Mouse (Mus musculus): ENCODE measurements around the gene Pde10a.

The Pde10a gene

GRCm38 (mm10) chr17:8525225-8525721 lies at the start of gene Pde10a:
Pde10a (plus strand) TSS chr17:8525372.
- no peak for DNase-seq (ENCODE audit: low read depth, low spot score)

DNA sequence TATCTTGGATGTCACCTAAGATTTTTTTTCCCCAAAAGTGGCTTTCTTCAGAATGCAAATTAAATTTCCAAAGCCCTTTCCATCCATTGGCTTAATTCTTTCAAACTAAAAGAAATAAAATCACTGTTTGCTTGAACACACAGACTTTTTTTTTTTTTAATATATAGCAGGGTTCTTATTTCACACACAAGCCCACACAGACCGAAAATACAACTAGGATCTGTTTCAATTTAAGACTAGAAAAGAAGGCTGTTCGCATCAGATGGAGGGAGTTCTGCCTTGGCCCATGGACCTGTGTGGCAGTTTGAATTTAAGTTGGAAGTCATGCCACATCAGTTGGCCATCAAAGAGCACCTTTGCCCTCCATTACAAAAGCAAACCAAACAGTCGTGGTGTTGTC lies 46.6 kb upstream of the Pde10a start:
- no peak for DNase-seq (ENCODE audit: low read depth, low spot score)

GRCm38 (mm10) chr17:8479493-8480128 lies 45.6 kb upstream of the Pde10a start:
- no peak for DNase-seq (ENCODE audit: low read depth, low spot score)

DNA sequence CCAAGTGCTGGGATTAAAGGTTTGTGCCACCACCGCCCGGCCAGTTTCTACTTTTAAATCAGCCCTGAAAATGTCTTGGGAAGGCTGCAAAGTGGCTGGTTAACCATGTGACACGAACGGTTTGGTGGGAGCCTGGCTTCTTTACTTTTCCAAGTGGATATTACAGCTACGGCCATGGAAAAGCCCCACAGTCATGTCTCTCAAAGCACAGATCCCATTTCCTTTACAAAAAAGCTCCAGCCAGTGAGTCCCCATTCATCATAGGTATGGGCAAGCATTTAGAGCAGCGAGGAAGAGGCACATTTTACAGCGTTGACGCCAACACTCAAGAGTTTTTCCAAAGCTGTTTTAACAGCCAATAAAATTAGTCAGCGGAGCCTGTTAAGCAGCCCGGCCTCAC lies 43.4 kb upstream of the Pde10a start:
- no peak for DNase-seq (ENCODE audit: low read depth, low spot score)

- DNase-seq (ENCODE audit: low read depth, low spot score), result no peak
Observed at GRCm38 (mm10) chr17:8482876-8483275, 42.3 kb upstream of the Pde10a start.

DNA sequence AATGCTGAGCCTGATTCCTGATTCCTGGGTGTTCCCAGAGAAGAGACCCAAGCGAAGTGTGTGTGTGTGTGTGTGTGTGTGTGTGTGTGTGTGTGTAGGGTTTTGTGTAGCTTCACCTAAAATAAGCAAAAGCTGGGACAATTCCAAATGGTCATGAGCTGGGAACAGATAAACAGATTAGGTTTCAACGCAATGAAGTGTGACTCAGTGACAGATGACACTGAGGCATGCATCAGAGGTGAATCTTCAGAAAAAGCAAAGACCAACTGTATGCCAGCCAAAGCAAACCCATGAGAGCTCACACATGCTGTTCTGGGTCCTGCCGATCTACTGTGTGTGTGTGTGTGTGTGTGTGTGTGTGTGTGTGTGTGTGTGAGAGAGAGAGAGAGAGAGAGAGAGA lies 40.9 kb upstream of the Pde10a start:
- no peak for DNase-seq (ENCODE audit: low read depth, low spot score)

GRCm38 (mm10) chr17:8485146-8485545 lies 40.0 kb upstream of the Pde10a start:
- DNase-seq (ENCODE audit: low read depth, low spot score), result no peak

- no peak for DNase-seq (ENCODE audit: low read depth, low spot score)
Observed at GRCm38 (mm10) chr17:8487824-8488223, 37.3 kb upstream of the Pde10a start.

- DNase-seq (ENCODE audit: low read depth, low spot score), result no peak
Observed at GRCm38 (mm10) chr17:8490971-8491370, 34.2 kb upstream of the Pde10a start.

- peak; percentile 10 for DNase-seq (ENCODE audit: low read depth, low spot score)
Observed at GRCm38 (mm10) chr17:8493461-8493860, 31.7 kb upstream of the Pde10a start.

- no peak for DNase-seq (ENCODE audit: low read depth, low spot score)
Observed at GRCm38 (mm10) chr17:8498151-8498550, 27.0 kb upstream of the Pde10a start.

GRCm38 (mm10) chr17:8498655-8499054 lies 26.5 kb upstream of the Pde10a start:
- no peak for DNase-seq (ENCODE audit: low read depth, low spot score)

DNA sequence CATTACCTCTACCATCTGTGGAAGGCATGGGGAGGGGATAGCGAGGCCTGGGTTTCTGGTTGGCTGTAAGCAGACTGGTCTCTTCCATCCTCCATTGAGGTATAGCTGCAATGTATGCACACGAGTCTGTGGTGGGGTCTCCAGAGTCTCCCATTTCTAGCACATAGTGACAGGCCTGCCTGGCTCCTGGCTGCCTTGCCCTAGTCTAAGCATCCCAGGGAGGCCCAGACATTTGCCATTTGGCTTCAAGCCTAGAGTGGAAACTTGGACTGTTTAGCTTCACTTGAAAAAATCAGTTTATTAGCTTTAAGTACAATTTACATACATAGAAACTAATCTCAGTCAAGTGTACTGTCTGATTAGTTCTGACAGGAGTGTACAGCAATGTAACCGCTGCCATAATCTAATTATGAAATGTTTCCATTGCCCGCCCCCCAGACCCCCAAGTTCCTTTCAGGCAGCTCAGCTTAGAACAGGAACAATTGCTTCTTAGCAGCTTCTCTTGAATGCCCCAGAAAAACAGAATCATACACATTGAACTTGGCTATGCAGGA lies 25.5 kb upstream of the Pde10a start:
- DNase-seq (ENCODE audit: low read depth, low spot score), result no peak

GRCm38 (mm10) chr17:8504381-8504780 lies 20.8 kb upstream of the Pde10a start:
- DNase-seq (ENCODE audit: low read depth, low spot score), result no peak

- peak; percentile 49 for DNase-seq (ENCODE audit: low read depth, low spot score)
Observed at GRCm38 (mm10) chr17:8505669-8506426, 19.3 kb upstream of the Pde10a start.

DNA sequence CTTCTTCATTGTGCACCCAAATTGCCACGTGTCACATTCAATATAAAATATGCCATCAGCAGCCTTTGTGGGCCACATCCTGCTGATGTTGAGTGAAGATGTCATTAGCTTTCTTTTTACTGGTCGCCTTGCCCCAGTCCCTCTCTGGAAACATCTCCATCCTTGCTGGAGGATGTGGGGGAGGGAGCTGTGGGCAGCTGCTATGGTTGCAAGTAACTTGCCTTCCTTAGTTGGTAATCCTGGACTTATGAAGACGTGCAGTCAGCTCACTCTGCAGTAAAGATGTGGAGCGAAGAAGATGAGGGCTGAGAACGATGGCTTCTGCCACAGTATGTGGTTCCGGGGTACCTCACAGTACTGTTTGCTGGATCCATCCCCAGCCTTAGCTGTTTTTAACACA lies 18.4 kb upstream of the Pde10a start:
- no peak for DNase-seq (ENCODE audit: low read depth, low spot score)

- no peak for DNase-seq (ENCODE audit: low read depth, low spot score)
Observed at GRCm38 (mm10) chr17:8507654-8508053, 17.5 kb upstream of the Pde10a start.

- no peak for DNase-seq (ENCODE audit: low read depth, low spot score)
Observed at GRCm38 (mm10) chr17:8508305-8509141, 16.6 kb upstream of the Pde10a start.

DNA sequence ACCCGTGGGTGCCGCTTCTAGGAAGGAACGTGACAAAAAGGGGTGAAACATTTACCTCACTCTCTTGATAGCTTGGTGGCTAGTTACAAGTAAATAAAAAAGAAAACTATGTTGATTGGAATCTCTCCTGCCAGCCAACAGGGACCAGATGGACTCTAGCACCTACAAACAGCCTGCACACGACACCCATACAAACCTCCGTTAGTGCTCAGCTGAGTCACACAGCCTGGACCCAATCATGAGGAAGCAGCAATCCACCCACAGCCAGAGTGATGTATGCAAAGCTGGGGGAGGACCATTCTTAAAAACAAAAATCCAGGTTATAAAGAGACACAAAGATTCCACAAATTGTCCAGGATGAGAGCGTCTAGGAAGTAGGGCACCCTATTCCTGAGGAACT lies 9.2 kb upstream of the Pde10a start:
- DNase-seq (ENCODE audit: low read depth, low spot score), result no peak

DNA sequence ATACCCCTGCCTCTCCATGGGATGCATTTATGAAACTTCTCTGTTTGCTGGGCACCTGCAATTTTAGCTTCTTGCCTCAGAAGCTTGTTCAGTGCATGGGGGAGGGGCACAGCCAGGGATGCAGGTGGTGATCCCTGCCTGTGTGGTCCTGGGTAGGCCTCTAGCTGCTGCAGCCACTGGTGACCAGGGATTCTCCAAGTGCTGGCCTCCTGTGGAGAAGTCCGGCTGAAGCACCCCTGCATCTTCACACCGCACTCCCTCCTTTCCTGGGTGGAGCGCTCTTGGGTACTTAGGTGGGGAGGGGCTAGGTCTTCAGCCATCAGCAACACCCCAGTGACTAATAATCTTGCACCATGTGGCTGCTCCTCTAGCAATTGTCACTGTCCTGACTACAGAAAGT lies 1.2 kb upstream of the Pde10a start:
- no peak for DNase-seq (ENCODE audit: low read depth, low spot score)

DNA sequence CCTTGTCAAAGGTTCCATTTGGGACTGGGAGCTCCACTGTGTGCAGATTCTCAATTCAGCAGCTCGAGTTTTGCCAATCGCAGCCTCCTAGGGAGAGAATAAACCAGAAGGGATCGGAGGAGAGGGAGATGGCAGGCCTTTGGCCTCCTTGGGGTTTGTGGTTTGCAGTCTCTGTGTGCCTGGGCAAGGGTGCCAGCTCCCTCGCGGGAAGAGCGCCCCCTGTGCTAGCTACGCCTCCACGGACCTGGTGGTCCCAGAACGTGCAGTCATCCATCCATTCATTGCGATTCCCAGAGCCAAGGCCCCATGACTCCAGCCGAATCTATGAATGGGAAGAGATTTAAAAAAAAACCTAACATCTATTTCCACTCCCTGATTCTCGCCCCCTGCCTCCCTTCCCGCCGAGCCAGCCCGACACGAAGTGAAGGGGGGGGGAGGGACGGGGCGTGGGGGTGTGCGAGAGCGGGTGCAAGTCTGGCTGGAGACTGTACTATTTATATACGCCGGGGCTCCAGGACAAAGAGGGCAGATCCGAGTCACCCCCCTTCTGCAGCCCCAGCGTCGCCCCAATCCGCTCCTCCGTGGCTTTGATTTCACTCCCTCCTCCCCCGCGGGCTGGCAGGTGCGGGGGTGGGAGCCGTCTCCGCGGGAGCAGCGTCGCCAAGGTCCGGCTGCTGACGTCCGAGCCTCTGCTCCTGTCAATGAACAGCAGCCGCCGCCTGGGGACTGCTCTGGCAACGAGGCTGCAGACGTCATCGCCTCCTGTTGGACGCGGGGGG lies 596 bp upstream of the Pde10a start:
- no peak for DNase-seq (ENCODE audit: low read depth, low spot score)

Measured in A20 (cell line).